Mouse (Mus musculus): Measurements from ENCODE around the gene Hs6st3.

- TF ChIP-seq POLR2A (IDR thresholded peaks at IDR 0.05; ENCODE audit: low read depth, low read length) = no peak
- no peak for TF ChIP-seq CTCF (conservative IDR thresholded peaks at IDR 0.05; ENCODE audit: insufficient read depth, insufficient read length, low read depth, low read length)
Measured at GRCm38 (mm10) chr14:119125840-119126239, 12.3 kb upstream of the Hs6st3 start.

Data from kidney, adult 2 months (tissue).